Mouse (Mus musculus): ENCODE measurements around the gene Kndc1. TPM values are rescaled to one million over a fixed set of nuclear protein-coding genes. Genes with fewer than 3 reads are reported as not detected.

Kndc1 gene
- polyA plus RNA-seq (2012; fragmentation: generic; extraction: Trizol): under 1 TPM in 1 of 2 experiments, not detected in 1; 0.11 TPM

DNA sequence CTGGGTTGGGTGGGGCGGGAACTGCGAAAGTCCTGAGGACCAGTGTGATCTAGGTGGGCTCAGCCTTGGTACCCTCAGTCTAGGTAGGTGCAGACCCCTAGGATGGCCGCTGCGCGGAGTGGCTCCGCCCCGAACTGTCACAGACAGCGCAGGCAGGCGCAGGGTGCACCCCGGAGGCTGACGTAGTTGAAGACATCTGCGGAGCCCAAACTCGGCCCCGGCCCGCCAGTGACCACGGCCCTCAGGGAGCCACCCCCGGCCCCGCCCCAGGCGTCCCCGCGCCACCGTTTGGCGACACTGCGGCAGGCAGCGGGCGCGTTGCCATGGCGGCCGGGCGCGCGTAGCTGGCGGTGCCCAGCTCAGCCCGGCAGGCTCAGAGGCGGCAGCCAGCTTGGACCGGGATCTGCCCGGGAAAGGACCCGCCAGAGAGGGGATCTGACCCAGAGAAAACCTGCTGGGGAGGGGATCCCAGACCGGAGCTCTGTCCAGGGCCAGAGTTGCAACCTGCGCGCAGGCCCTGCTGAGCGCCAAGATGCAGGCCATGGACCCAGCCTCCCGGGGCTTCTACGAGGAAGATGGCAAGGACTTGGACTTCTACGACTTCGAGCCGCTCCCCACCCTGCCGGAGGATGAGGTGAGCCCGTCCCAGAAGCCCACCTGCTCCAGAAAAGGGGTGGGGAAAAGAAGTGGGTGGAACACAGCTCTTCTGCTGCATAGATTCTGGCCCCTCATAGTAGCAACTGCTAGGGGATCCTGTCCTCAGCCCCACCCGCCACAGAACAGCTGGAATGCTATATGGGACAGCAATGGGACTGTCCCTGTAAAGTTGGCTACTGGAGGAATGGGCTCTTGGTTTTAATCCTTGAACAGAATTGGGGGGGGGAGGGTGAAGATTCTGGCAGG, at the start of gene Kndc1:
TSS of gene Kndc1 (plus strand) at position 42 of the 903 bp plus-strand sequence.

DNA sequence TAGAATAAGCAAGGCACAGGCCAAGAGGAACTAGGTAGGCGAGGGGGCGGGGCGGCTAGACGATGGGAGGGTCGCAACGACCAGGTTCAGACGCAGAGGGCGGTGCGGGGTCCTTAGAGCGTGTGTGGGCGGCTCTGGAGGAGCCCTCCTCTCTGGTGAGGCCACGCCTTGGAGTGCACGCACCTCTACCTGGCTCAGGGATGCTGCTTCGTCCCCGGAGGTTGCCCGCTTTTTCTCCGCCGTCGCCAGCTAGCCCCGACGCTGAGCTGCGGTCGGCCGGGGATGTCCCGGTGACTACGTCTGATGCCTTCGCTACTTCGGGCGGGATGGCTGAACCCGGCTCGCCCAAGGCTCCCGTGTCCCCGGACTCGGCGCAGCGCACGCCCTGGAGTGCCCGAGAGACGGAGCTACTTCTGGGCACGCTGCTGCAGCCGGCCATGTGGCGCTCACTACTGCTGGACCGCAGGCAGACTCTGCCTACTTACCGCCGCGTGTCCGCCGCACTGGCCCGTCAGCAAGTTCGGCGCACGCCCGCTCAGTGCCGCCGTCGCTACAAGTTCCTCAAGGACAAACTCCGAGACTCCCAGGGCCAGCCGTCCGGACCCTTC, 49.3 kb downstream of the Kndc1 start, which contains the start of gene Utf1:
TSS of gene Utf1 (plus strand) at position 116 of the 608 bp plus-strand sequence.

DNA sequence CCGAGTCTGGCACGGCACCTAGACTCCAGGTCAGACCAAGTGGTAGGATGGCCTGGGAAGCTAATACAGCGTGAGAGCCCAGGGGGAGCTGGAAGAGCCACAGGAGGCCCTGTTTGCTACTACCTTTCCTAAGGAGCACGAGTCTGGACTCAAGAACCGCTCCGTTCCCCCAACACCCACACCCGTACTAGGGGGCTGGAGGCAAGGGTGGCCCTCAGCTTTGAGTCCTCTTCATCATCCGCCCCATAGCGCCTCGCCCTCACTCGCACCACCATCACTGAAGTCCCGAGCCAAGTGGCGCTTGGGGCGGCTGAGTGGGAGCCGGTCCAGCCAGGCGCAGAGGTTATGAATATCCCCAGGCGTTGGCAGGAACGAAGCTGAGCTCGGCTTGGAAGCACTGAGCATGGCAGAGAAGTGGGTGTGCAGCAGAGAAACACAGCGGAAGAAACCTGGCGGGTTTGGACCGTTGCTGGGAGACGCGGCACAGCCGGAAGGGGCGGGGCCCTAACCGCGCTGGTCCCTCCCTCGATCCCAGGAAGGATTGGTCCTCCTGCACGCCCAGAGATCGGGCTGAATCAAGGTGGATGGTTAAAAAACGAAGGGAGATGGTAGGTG, 83.9 kb downstream of the Kndc1 start, which contains the start of gene 6430531B16Rik:
TSS of gene 6430531B16Rik (minus strand) at position 478 of the 615 bp plus-strand sequence.

Other genes with a start within 250 kb of the Kndc1 start
- under 1 TPM; 0.06 to 0.90 TPM for gene Cfap46, start 210.9 kb upstream of the Kndc1 start, polyA plus RNA-seq (2012; fragmentation: generic; extraction: Trizol)
- under 1 TPM; 0.02 TPM for gene Adgra1, start 60.5 kb upstream of the Kndc1 start, polyA plus RNA-seq (2012; fragmentation: generic; extraction: Trizol)
- not detected for gene Utf1, start 49.1 kb downstream of the Kndc1 start, polyA plus RNA-seq (2012; fragmentation: generic; extraction: Trizol)
- under 1 TPM; 0.02 to 0.17 TPM for gene 6430531B16Rik, start 84.1 kb downstream of the Kndc1 start, polyA plus RNA-seq (2012; fragmentation: generic; extraction: Trizol)
- gene Adam8, start 97.9 kb downstream of the Kndc1 start, polyA plus RNA-seq (2012; fragmentation: generic; extraction: Trizol): 1 to 10 TPM in 1 of 2 experiments, under 1 TPM in 1; 0.67 to 1.6 TPM
- 10 to 100 TPM; 29.3 to 41.1 TPM for gene Zfp511, start 141.7 kb downstream of the Kndc1 start, polyA plus RNA-seq (2012; fragmentation: generic; extraction: Trizol)
- gene Tubgcp2, start 142.0 kb downstream of the Kndc1 start, polyA plus RNA-seq (2012; fragmentation: generic; extraction: Trizol): 10 to 100 TPM; 21.3 to 28.3 TPM
- gene Msx3, start 154.4 kb downstream of the Kndc1 start, polyA plus RNA-seq (2012; fragmentation: generic; extraction: Trizol): not detected
- not detected for gene Caly, start 187.9 kb downstream of the Kndc1 start, polyA plus RNA-seq (2012; fragmentation: generic; extraction: Trizol)
- not detected for gene Prap1, start 198.7 kb downstream of the Kndc1 start, polyA plus RNA-seq (2012; fragmentation: generic; extraction: Trizol)
- 1 to 10 TPM in 1 of 2 experiments, under 1 TPM in 1; 0.11 to 1.5 TPM for gene Fuom, start 207.7 kb downstream of the Kndc1 start, polyA plus RNA-seq (2012; fragmentation: generic; extraction: Trizol)
- 10 to 100 TPM; 12.0 to 15.9 TPM for gene Paox, start 221.1 kb downstream of the Kndc1 start, polyA plus RNA-seq (2012; fragmentation: generic; extraction: Trizol)
- 10 to 100 TPM; 29.4 to 89.8 TPM for gene Echs1, start 221.8 kb downstream of the Kndc1 start, polyA plus RNA-seq (2012; fragmentation: generic; extraction: Trizol)
- gene Mtg1, start 242.9 kb downstream of the Kndc1 start, polyA plus RNA-seq (2012; fragmentation: generic; extraction: Trizol): 10 to 100 TPM in 1 of 2 experiments, 1 to 10 TPM in 1; 9.2 to 11.8 TPM